Mouse (Mus musculus) midbrain, embryonic 15.5 days (tissue): ENCODE results near the gene Ttc33. TPM values are rescaled to one million over a fixed set of nuclear protein-coding genes. Genes with fewer than 3 reads are reported as not detected.
A peak's percentile ranks its signal among the peaks of the same experiment; 100 is the strongest.

Experiments used
- ATAC-seq: fragments of 200-750 bp; cut with Nextera tagmentation; replicated peaks from 2 replicates; pipeline ENCODE4 v1.8.0; 2017; ENCODE audit warnings: moderate TSS enrichment
- H3K27ac ChIP-seq: fragments of 300-500 bp; sonication (generic); 2 replicates; pipeline ENCODE4 v1.5.1; 2015; ENCODE audit warnings: mild to moderate bottlenecking, inconsistent platforms
- H3K27me3 ChIP-seq: fragments of 300-500 bp; sonication (generic); replicated peaks from 2 replicates; pipeline ENCODE4 v1.6.1; 2015; ENCODE audit warnings: inconsistent platforms
- H3K36me3 ChIP-seq: fragments of 300-500 bp; sonication (generic); replicated peaks from 2 replicates; pipeline ENCODE4 v1.6.1; 2015; ENCODE audit warnings: inconsistent platforms
- H3K4me1 ChIP-seq: fragments of 300-500 bp; sonication (generic); 2 replicates; pipeline ENCODE4 v1.6.1; 2015; ENCODE audit warnings: inconsistent platforms
- H3K4me2 ChIP-seq: fragments of 300-500 bp; sonication (generic); 2 replicates; pipeline ENCODE4 v1.6.1; 2015; ENCODE audit warnings: inconsistent platforms, mild to moderate bottlenecking, moderate library complexity
- H3K4me3 ChIP-seq: fragments of 300-500 bp; sonication (generic); 2 replicates; pipeline ENCODE4 v1.5.1; 2015; ENCODE audit warnings: mild to moderate bottlenecking, inconsistent platforms
- H3K9ac ChIP-seq: fragments of 300-500 bp; sonication (generic); 2 replicates; pipeline ENCODE4 v1.6.1; 2015; ENCODE audit warnings: mild to moderate bottlenecking, inconsistent platforms
- H3K9me3 ChIP-seq: fragments of 300-500 bp; sonication (generic); 2 replicates; pipeline ENCODE4 v1.6.1; 2016; ENCODE audit warnings: inconsistent platforms
- WGBS: fragments of 180-500 bp; shearing (Covaris S2); methylation state at CpG from one replicate; pipeline ENCODE4 v1.1.7; 2015; ENCODE audit warnings: mixed read lengths; 5-methylcytosine and 5-hydroxymethylcytosine counted together
- polyA plus RNA-seq: library from polyadenylated mRNA; unstranded; fragments of >200 nt; fragmentation: Nextera tagmentation; extraction: Ambion mirVana; gene quantifications from 2 replicates; pipeline ENCODE4 v1.2.1, GENCODE M21; 2015

The Ttc33 gene
- polyA plus RNA-seq, 1 experiment from 2014 or later = 56.1 TPM

- no peak for ATAC-seq
- Histone ChIP-seq H3K27me3 (no peaks in the 10 kb centered on the region), H3K4me2 (no peak overlapping the region), H3K9me3 (no peaks in the 10 kb centered on the region), H3K4me1 (peaks cover 7% of the 10 kb centered on the region; the same call in 1 of the 2 replicates), H3K4me3 (no peak overlapping the region), H3K27ac (no peak overlapping the region), H3K36me3 (no peaks in the 10 kb centered on the region), H3K9ac (no peak overlapping the region)
- 96% methylated on average over 6 of the region's 6 CpGs for WGBS
Observed at GRCm38 (mm10) chr15:5152171-5152570, 33.2 kb upstream of the Ttc33 start.

GRCm38 (mm10) chr15:5154621-5155020 is 30.7 kb upstream of the Ttc33 start:
- Histone ChIP-seq H3K4me3 (no peak overlapping the region), H3K36me3 (no peaks in the 10 kb centered on the region), H3K27ac (no peak overlapping the region), H3K9me3 (no peaks in the 10 kb centered on the region), H3K4me2 (no peak overlapping the region), H3K9ac (no peak overlapping the region), H3K4me1 (peaks cover 7% of the 10 kb centered on the region; the same call in 1 of the 2 replicates), H3K27me3 (no peaks in the 10 kb centered on the region)
- no peak for ATAC-seq
- WGBS = 88% methylated on average over 9 of the region's 9 CpGs

GRCm38 (mm10) chr15:5155093-5155492 is 30.2 kb upstream of the Ttc33 start:
- H3K4me2 ChIP-seq = no peak overlapping the region
- peaks cover 7% of the 10 kb centered on the region; the same call in 1 of the 2 replicates for H3K4me1 ChIP-seq
- H3K27ac ChIP-seq = no peak overlapping the region
- H3K9me3 ChIP-seq = no peaks in the 10 kb centered on the region
- no peak overlapping the region for H3K4me3 ChIP-seq
- no peak overlapping the region for H3K9ac ChIP-seq
- no peaks in the 10 kb centered on the region for H3K36me3 ChIP-seq
- H3K27me3 ChIP-seq = no peaks in the 10 kb centered on the region
- WGBS = 56% methylated on average over 5 of the region's 5 CpGs
- ATAC-seq = no peak; the same call in 1 of the 2 replicates

- Histone ChIP-seq H3K9ac (no peak overlapping the region), H3K9me3 (no peaks in the 10 kb centered on the region), H3K27me3 (no peaks in the 10 kb centered on the region), H3K4me3 (no peak overlapping the region), H3K36me3 (no peaks in the 10 kb centered on the region), H3K27ac (no peak overlapping the region), H3K4me1 (peaks cover 7% of the 10 kb centered on the region; the same call in 1 of the 2 replicates), H3K4me2 (no peak overlapping the region)
- WGBS = 85% methylated on average over 4 of the region's 4 CpGs
- no peak for ATAC-seq
Observed at GRCm38 (mm10) chr15:5156355-5156754, 29.0 kb upstream of the Ttc33 start.

GRCm38 (mm10) chr15:5157386-5157785 is 27.9 kb upstream of the Ttc33 start:
- Histone ChIP-seq H3K4me2 (no peak overlapping the region), H3K4me1 (peaks cover 7% of the 10 kb centered on the region; the same call in 1 of the 2 replicates), H3K9ac (no peak overlapping the region), H3K4me3 (no peak overlapping the region), H3K36me3 (no peaks in the 10 kb centered on the region), H3K27me3 (no peaks in the 10 kb centered on the region), H3K9me3 (no peaks in the 10 kb centered on the region), H3K27ac (no peak overlapping the region)
- no peak for ATAC-seq
- WGBS = 83% methylated on average over 1 of the region's 1 CpGs

- Histone ChIP-seq H3K36me3 (0 out of 2 replicates have a peak, but pooled peaks cover under 1% of the 10 kb centered on the region), H3K4me3 (no peak overlapping the region), H3K27ac (no peak overlapping the region), H3K4me1 (peaks cover 7% of the 10 kb centered on the region; the same call in 1 of the 2 replicates), H3K9me3 (no peaks in the 10 kb centered on the region), H3K27me3 (no peaks in the 10 kb centered on the region), H3K4me2 (no peak overlapping the region), H3K9ac (no peak overlapping the region)
- no peak for ATAC-seq
- WGBS = 77% methylated on average over 6 of the region's 6 CpGs
Observed at GRCm38 (mm10) chr15:5158827-5159226, 26.5 kb upstream of the Ttc33 start.

- Histone ChIP-seq H3K4me2 (no peak overlapping the region), H3K4me3 (no peak overlapping the region), H3K9ac (no peak overlapping the region), H3K36me3 (0 out of 2 replicates have a peak, but pooled peaks cover 13% of the 10 kb centered on the region), H3K27ac (no peak overlapping the region), H3K4me1 (no peaks in the 10 kb centered on the region), H3K9me3 (no peaks in the 10 kb centered on the region), H3K27me3 (no peaks in the 10 kb centered on the region)
- ATAC-seq = no peak
- WGBS = 87% methylated on average over 12 of the region's 12 CpGs
Observed at GRCm38 (mm10) chr15:5165121-5165773, 20.1 kb upstream of the Ttc33 start.

- peaks cover 29% of the 10 kb centered on the region for H3K36me3 ChIP-seq
- no peak overlapping the region for H3K4me2 ChIP-seq
- H3K27me3 ChIP-seq = no peaks in the 10 kb centered on the region
- H3K4me3 ChIP-seq = no peak overlapping the region
- H3K9ac ChIP-seq = no peak overlapping the region
- no peak overlapping the region for H3K27ac ChIP-seq
- H3K9me3 ChIP-seq = no peaks in the 10 kb centered on the region
- no peak for ATAC-seq
- 94% methylated on average over 12 of the region's 12 CpGs for WGBS
- H3K4me1 ChIP-seq = no peaks in the 10 kb centered on the region
Observed at GRCm38 (mm10) chr15:5173217-5173820, 12.0 kb upstream of the Ttc33 start.

GRCm38 (mm10) chr15:5184668-5185330 is 526 bp upstream of the Ttc33 start:
- ATAC-seq = peak; percentile 73
- Histone ChIP-seq H3K4me3 (peak overlapping the region; percentile 91), H3K4me1 (peaks cover 20% of the 10 kb centered on the region), H3K4me2 (peak overlapping the region; percentile 67), H3K27ac (peak overlapping the region; percentile 88), H3K9ac (peak overlapping the region; percentile 77), H3K9me3 (no peaks in the 10 kb centered on the region), H3K27me3 (no peaks in the 10 kb centered on the region), H3K36me3 (no peaks in the 10 kb centered on the region)
- 46% methylated on average over 10 of the region's 11 CpGs for WGBS

- H3K4me1 ChIP-seq = peaks cover 20% of the 10 kb centered on the region
- H3K9me3 ChIP-seq = no peaks in the 10 kb centered on the region
- H3K4me3 ChIP-seq = peak overlapping the region; percentile 91
- peak overlapping the region; percentile 88; the same call in 1 of the 2 replicates for H3K27ac ChIP-seq
- 0 out of 2 replicates have a peak, but pooled peaks cover 9% of the 10 kb centered on the region for H3K36me3 ChIP-seq
- H3K9ac ChIP-seq = peak overlapping the region; percentile 77
- WGBS = 38% methylated on average over 10 of the region's 10 CpGs
- peak overlapping the region; percentile 67 for H3K4me2 ChIP-seq
- no peak for ATAC-seq
- H3K27me3 ChIP-seq = no peaks in the 10 kb centered on the region
Observed at GRCm38 (mm10) chr15:5186293-5186675, 959 bp downstream of the Ttc33 start.

- Histone ChIP-seq H3K4me2 (no peak overlapping the region), H3K4me1 (peaks cover 20% of the 10 kb centered on the region), H3K27me3 (no peaks in the 10 kb centered on the region), H3K36me3 (0 out of 2 replicates have a peak, but pooled peaks cover 9% of the 10 kb centered on the region), H3K9me3 (no peaks in the 10 kb centered on the region), H3K4me3 (no peak overlapping the region), H3K9ac (no peak overlapping the region), H3K27ac (no peak overlapping the region)
- 46% methylated on average over 4 of the region's 4 CpGs for WGBS
- ATAC-seq = no peak
Observed at GRCm38 (mm10) chr15:5187116-5187515, 1.8 kb downstream of the Ttc33 start.

GRCm38 (mm10) chr15:5188029-5188428 is 2.7 kb downstream of the Ttc33 start:
- no peaks in the 10 kb centered on the region for H3K27me3 ChIP-seq
- WGBS = 91% methylated on average over 1 of the region's 1 CpGs
- H3K9me3 ChIP-seq = no peaks in the 10 kb centered on the region
- peaks cover 20% of the 10 kb centered on the region for H3K4me1 ChIP-seq
- no peak overlapping the region for H3K4me2 ChIP-seq
- no peak overlapping the region for H3K4me3 ChIP-seq
- ATAC-seq = no peak
- H3K9ac ChIP-seq = no peak overlapping the region
- no peak overlapping the region for H3K27ac ChIP-seq
- 0 out of 2 replicates have a peak, but pooled peaks cover 9% of the 10 kb centered on the region for H3K36me3 ChIP-seq
